Mouse (Mus musculus) hindbrain, embryonic 13.5 days (tissue): ENCODE data around the gene Lztfl1. TPM values are rescaled to one million over a fixed set of nuclear protein-coding genes. Genes with fewer than 3 reads are reported as not detected.
"Not testable (repeated sequence)": the region's sequence is repeated elsewhere in the genome, so short reads cannot be mapped to it uniquely, and the experiment has no call there.

Source experiments
- ATAC-seq: fragments of 200-750 bp; cut with Nextera tagmentation; 2 replicates; pipeline ENCODE4 v1.8.0; 2017; ENCODE audit warnings: moderate TSS enrichment; ENCODE audit not compliant: low FRiP score
- H3K27ac ChIP-seq: fragments of 300-500 bp; sonication (generic); 2 replicates; pipeline ENCODE4 v1.5.1; 2015; ENCODE audit warnings: inconsistent platforms, mild to moderate bottlenecking, moderate library complexity
- H3K27me3 ChIP-seq: fragments of 300-500 bp; sonication (generic); 2 replicates; pipeline ENCODE4 v1.6.1; 2015; ENCODE audit warnings: mild to moderate bottlenecking, inconsistent platforms
- H3K36me3 ChIP-seq: fragments of 300-500 bp; sonication (generic); 2 replicates; pipeline ENCODE4 v1.6.1; 2015; ENCODE audit warnings: mild to moderate bottlenecking, inconsistent platforms
- H3K4me1 ChIP-seq: fragments of 300-500 bp; sonication (generic); replicated peaks from 2 replicates; pipeline ENCODE4 v1.6.1; 2015; ENCODE audit warnings: inconsistent platforms
- H3K4me2 ChIP-seq: fragments of 300-500 bp; sonication (generic); 2 replicates; pipeline ENCODE4 v1.6.1; 2015; ENCODE audit warnings: inconsistent platforms, mild to moderate bottlenecking, moderate library complexity
- H3K4me3 ChIP-seq: fragments of 300-500 bp; sonication (generic); 2 replicates; pipeline ENCODE4 v1.5.1; 2015; ENCODE audit warnings: mild to moderate bottlenecking, inconsistent platforms
- H3K9ac ChIP-seq: fragments of 300-500 bp; sonication (generic); 2 replicates; pipeline ENCODE4 v1.6.1; 2015; ENCODE audit warnings: mild to moderate bottlenecking, inconsistent platforms
- H3K9me3 ChIP-seq: fragments of 300-500 bp; sonication (generic); 2 replicates; pipeline ENCODE4 v1.6.1; 2016; ENCODE audit warnings: inconsistent platforms
- WGBS: fragments of 180-500 bp; shearing (Covaris S2); methylation state at CpG from one replicate; pipeline ENCODE4 v1.1.7; 2015; 5-methylcytosine and 5-hydroxymethylcytosine counted together
- polyA plus RNA-seq: library from polyadenylated mRNA; unstranded; fragments of >200 nt; fragmentation: Nextera tagmentation; extraction: Ambion mirVana; gene quantifications from 2 replicates; pipeline ENCODE4 v1.2.1, GENCODE M21; 2015

The Lztfl1 gene
- polyA plus RNA-seq, 1 experiment from 2014 or later = 57.2 TPM

GRCm38 (mm10) chr9:123665645-123666044 lies 51.9 kb downstream of the Lztfl1 start:
- H3K9me3 ChIP-seq = no peaks in the 10 kb centered on the region
- no peak for ATAC-seq
- no peaks in the 10 kb centered on the region for H3K27me3 ChIP-seq
- no peak overlapping the region for H3K9ac ChIP-seq
- no peaks in the 10 kb centered on the region for H3K4me1 ChIP-seq
- H3K27ac ChIP-seq = no peak overlapping the region
- 59% methylated on average over 5 of the region's 5 CpGs for WGBS
- no peaks in the 10 kb centered on the region for H3K36me3 ChIP-seq
- no peak overlapping the region for H3K4me3 ChIP-seq
- no peak overlapping the region for H3K4me2 ChIP-seq

- H3K4me1 ChIP-seq, H3K4me3 ChIP-seq, H3K36me3 ChIP-seq, H3K9ac ChIP-seq, H3K9me3 ChIP-seq, H3K4me2 ChIP-seq, ATAC-seq, H3K27me3 ChIP-seq, H3K27ac ChIP-seq: not testable (repeated sequence)
- WGBS = 89% methylated on average over 18 of the region's 18 CpGs
Observed at GRCm38 (mm10) chr9:123659986-123660676, 57.4 kb downstream of the Lztfl1 start.

GRCm38 (mm10) chr9:123658981-123659380 lies 58.5 kb downstream of the Lztfl1 start:
- no peak overlapping the region for H3K4me2 ChIP-seq
- H3K27ac ChIP-seq = no peak overlapping the region
- H3K4me1 ChIP-seq = no peaks in the 10 kb centered on the region
- no peak for ATAC-seq
- H3K36me3 ChIP-seq = no peaks in the 10 kb centered on the region
- no peaks in the 10 kb centered on the region for H3K27me3 ChIP-seq
- no peaks in the 10 kb centered on the region for H3K9me3 ChIP-seq
- no peak overlapping the region for H3K4me3 ChIP-seq
- no peak overlapping the region for H3K9ac ChIP-seq

GRCm38 (mm10) chr9:123657457-123657856 lies 60.0 kb downstream of the Lztfl1 start:
- ATAC-seq = no peak
- H3K27me3 ChIP-seq = no peaks in the 10 kb centered on the region
- H3K4me3 ChIP-seq = no peak overlapping the region
- 78% methylated on average over 3 of the region's 3 CpGs for WGBS
- H3K4me1 ChIP-seq = no peaks in the 10 kb centered on the region
- no peaks in the 10 kb centered on the region for H3K36me3 ChIP-seq
- no peak overlapping the region for H3K4me2 ChIP-seq
- no peak overlapping the region for H3K9ac ChIP-seq
- H3K9me3 ChIP-seq = no peaks in the 10 kb centered on the region
- H3K27ac ChIP-seq = no peak overlapping the region

GRCm38 (mm10) chr9:123651369-123651768 lies 66.1 kb downstream of the Lztfl1 start:
- WGBS = 58% methylated on average over 4 of the region's 4 CpGs
- no peak overlapping the region for H3K4me2 ChIP-seq
- ATAC-seq = no peak
- no peaks in the 10 kb centered on the region for H3K27me3 ChIP-seq
- no peak overlapping the region for H3K4me3 ChIP-seq
- H3K9ac ChIP-seq = no peak overlapping the region
- no peaks in the 10 kb centered on the region for H3K36me3 ChIP-seq
- H3K9me3 ChIP-seq = no peaks in the 10 kb centered on the region
- no peak overlapping the region for H3K27ac ChIP-seq
- no peaks in the 10 kb centered on the region for H3K4me1 ChIP-seq

GRCm38 (mm10) chr9:123649785-123650511 lies 67.5 kb downstream of the Lztfl1 start:
- H3K27ac ChIP-seq = no peak overlapping the region
- no peak for ATAC-seq
- WGBS = 96% methylated on average over 2 of the region's 2 CpGs
- no peaks in the 10 kb centered on the region for H3K27me3 ChIP-seq
- no peaks in the 10 kb centered on the region for H3K4me1 ChIP-seq
- no peaks in the 10 kb centered on the region for H3K36me3 ChIP-seq
- H3K4me2 ChIP-seq = no peak overlapping the region
- H3K4me3 ChIP-seq = no peak overlapping the region
- H3K9me3 ChIP-seq = no peaks in the 10 kb centered on the region
- H3K9ac ChIP-seq = no peak overlapping the region

Other genes with a start within 250 kb of the Lztfl1 start
- 17.3 and 18.1 TPM in 2 replicates for gene Limd1, start 239.0 kb downstream of the Lztfl1 start, polyA plus RNA-seq
- gene Sacm1l, start 187.9 kb downstream of the Lztfl1 start, polyA plus RNA-seq = 50.4 and 52.4 TPM in 2 replicates
- 0.34 and 0.41 TPM in 2 replicates for gene Slc6a20b, start 85.1 kb downstream of the Lztfl1 start, polyA plus RNA-seq
- gene Ccr9, start 39.3 kb downstream of the Lztfl1 start, polyA plus RNA-seq = 0.23 and 0.48 TPM in 2 replicates
- 5.6 and 6.3 TPM in 2 replicates for gene Slc6a20a, start 38.8 kb downstream of the Lztfl1 start, polyA plus RNA-seq
- 0.12 TPM in 1 of 2 replicates, not detected in the other for gene Cxcr6, start 88.8 kb upstream of the Lztfl1 start, polyA plus RNA-seq
- 11.7 and 12.0 TPM in 2 replicates for gene Fyco1, start 134.2 kb upstream of the Lztfl1 start, polyA plus RNA-seq
- gene Xcr1, start 144.3 kb upstream of the Lztfl1 start, polyA plus RNA-seq = 0.08 and 0.17 TPM in 2 replicates